Mouse (Mus musculus) intestine, embryonic 16.5 days (tissue): ENCODE measurements at regions not wholly inside any gene's neighbourhood (a gene's known extent, or its start where the extent isn't known, plus 50 kb on each side); places are given as distances from the start of the nearest gene placed in this dataset.

ENCODE experiments used
- ATAC-seq: fragments of 200-750 bp; cut with Nextera tagmentation; 2 replicates; pipeline ENCODE4 v1.8.0; 2017; ENCODE audit warnings: moderate TSS enrichment, moderate library complexity
- H3K27ac ChIP-seq: fragments of 300-500 bp; sonication (generic); 2 replicates; pipeline ENCODE4 v1.5.1; 2014; ENCODE audit warnings: mild to moderate bottlenecking, low read length
- H3K27me3 ChIP-seq: fragments of 300-500 bp; sonication (generic); replicated peaks from 2 replicates; pipeline ENCODE4 v1.6.1; 2014; ENCODE audit warnings: low read length, control low read depth, mixed read lengths; ENCODE audit not compliant: control insufficient read depth, insufficient read depth
- H3K36me3 ChIP-seq: fragments of 300-500 bp; sonication (generic); 2 replicates; pipeline ENCODE4 v1.6.1; 2014; ENCODE audit warnings: low read length, control low read depth; ENCODE audit not compliant: control insufficient read depth, insufficient read depth
- H3K4me1 ChIP-seq: fragments of 300-500 bp; sonication (generic); 2 replicates; pipeline ENCODE4 v1.6.1; 2014; ENCODE audit warnings: low read length, control low read depth, mixed read lengths; ENCODE audit not compliant: control insufficient read depth, insufficient read depth
- H3K4me2 ChIP-seq: fragments of 300-500 bp; sonication (generic); 2 replicates; pipeline ENCODE4 v1.6.1; 2014; ENCODE audit warnings: low read depth, low read length, control low read depth
- H3K4me3 ChIP-seq: fragments of 300-500 bp; sonication (generic); 2 replicates; pipeline ENCODE4 v1.5.1; 2014; ENCODE audit warnings: mild to moderate bottlenecking, low read length
- H3K9ac ChIP-seq: fragments of 300-500 bp; sonication (generic); 2 replicates; pipeline ENCODE4 v1.6.1; 2014; ENCODE audit warnings: low read depth, low read length
- H3K9me3 ChIP-seq: fragments of 300-500 bp; sonication (generic); 2 replicates; pipeline ENCODE4 v1.6.1; 2016; ENCODE audit warnings: low read length, control low read depth; ENCODE audit not compliant: control insufficient read depth
- WGBS: fragments of 180-500 bp; shearing (Covaris S2); extraction: QIAGEN DNeasy Blood & Tissue Kit; methylation state at CpG from one replicate; pipeline ENCODE4 v1.1.7; 2014; 5-methylcytosine and 5-hydroxymethylcytosine counted together

DNA sequence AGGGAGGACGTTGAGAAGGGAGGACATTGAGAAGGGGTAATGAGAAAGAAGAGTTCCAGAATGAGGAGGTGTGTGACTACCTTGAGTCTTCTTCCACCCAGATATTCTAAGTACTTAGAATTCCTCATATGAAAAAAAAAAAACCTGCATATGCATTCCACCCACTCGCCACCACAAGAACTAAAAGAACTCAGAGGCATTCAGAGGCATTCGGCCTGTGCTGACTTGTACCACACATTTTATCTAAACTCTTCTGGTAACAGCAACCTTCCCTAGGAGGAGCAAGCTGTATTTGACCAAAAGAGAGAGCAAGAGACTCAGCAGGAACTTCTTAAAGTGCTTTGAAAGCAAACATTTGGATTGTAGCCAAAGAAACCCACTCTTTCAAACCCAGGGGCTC lies 80.7 kb upstream of the Otogl start:
- Histone ChIP-seq H3K9me3 (no peaks in the 10 kb centered on the region), H3K27me3 (no peaks in the 10 kb centered on the region), H3K4me3 (no peak overlapping the region), H3K27ac (no peak overlapping the region), H3K4me2 (no peak overlapping the region), H3K4me1 (no peaks in the 10 kb centered on the region), H3K9ac (no peak overlapping the region), H3K36me3 (no peaks in the 10 kb centered on the region)
- ATAC-seq, result no peak
- WGBS, result 66% methylated on average over 3 of the region's 3 CpGs

DNA sequence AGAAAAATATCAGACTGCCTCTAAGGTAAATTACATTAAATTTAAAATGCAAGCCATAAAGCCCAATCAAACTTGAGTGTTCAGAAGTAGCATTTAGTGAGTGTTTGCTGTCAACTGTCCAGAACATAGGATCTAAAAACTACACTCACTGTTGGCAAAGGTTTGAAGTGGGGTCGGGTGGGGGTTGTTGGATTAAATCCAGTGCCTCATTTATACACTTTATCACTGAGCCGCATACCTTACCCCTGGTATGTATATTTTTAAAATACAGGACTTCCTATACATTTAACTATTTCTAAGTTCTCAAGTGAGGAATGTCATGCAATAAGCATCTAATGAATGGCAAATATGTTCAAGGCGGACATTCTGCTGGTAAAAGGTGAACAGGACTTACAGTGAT lies 78.6 kb upstream of the Otogl start:
- no peak for ATAC-seq
- H3K9me3 ChIP-seq, result no peaks in the 10 kb centered on the region
- H3K9ac ChIP-seq, result no peak overlapping the region
- no peak overlapping the region for H3K27ac ChIP-seq
- no peak overlapping the region for H3K4me3 ChIP-seq
- no peaks in the 10 kb centered on the region for H3K27me3 ChIP-seq
- H3K4me2 ChIP-seq, result no peak overlapping the region
- WGBS, result 79% methylated on average over 3 of the region's 3 CpGs
- no peaks in the 10 kb centered on the region for H3K4me1 ChIP-seq
- H3K36me3 ChIP-seq, result no peaks in the 10 kb centered on the region

DNA sequence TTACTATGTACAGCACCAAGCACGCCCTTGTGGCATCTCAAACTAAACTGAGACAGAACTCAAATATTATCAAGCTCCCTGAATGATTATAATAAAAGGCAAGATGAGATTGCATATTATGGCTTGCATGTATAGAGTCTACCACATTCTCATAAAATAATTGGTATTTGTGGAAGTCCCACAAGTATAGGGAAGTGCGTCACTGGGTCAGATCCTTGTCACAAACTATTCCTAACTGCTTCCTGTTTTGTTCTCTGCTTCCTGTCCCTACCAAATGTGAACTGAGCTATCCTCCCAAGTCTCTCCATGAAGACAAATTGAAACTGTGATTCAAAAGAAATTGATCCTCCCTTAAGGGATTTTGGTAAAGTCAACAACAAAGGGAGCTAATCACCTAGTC lies 78.0 kb upstream of the Otogl start:
- 86% methylated on average over 2 of the region's 2 CpGs for WGBS
- H3K27ac ChIP-seq, result no peak overlapping the region
- no peak overlapping the region for H3K4me3 ChIP-seq
- no peaks in the 10 kb centered on the region for H3K9me3 ChIP-seq
- ATAC-seq, result no peak
- H3K27me3 ChIP-seq, result no peaks in the 10 kb centered on the region
- no peak overlapping the region for H3K9ac ChIP-seq
- H3K4me1 ChIP-seq, result no peaks in the 10 kb centered on the region
- no peaks in the 10 kb centered on the region for H3K36me3 ChIP-seq
- H3K4me2 ChIP-seq, result no peak overlapping the region

DNA sequence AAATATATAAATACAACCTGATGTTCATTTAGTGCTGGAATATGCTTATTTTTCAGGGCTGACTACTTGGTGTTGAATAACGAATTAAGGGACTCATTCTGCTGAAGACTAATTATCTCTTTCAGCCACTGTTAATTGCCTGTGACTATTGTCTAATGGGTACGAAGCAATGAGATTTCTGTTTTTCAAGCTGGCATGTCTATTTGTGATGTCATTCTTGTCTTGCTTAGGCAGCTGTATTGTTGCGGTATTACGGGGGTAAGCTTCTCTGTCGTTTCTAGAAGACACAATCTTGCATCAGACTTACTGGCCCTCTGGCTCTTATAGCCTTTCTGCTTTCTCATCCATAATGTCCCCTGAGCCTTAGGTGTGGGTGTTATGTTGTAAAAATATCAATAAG lies 70.7 kb upstream of the Otogl start:
- no peak for ATAC-seq
- H3K4me1 ChIP-seq, result no peaks in the 10 kb centered on the region
- H3K36me3 ChIP-seq, result no peaks in the 10 kb centered on the region
- H3K9ac ChIP-seq, result no peak overlapping the region
- no peak overlapping the region for H3K4me2 ChIP-seq
- 86% methylated on average over 5 of the region's 5 CpGs for WGBS
- no peak overlapping the region for H3K27ac ChIP-seq
- H3K9me3 ChIP-seq, result no peaks in the 10 kb centered on the region
- H3K4me3 ChIP-seq, result no peak overlapping the region
- no peaks in the 10 kb centered on the region for H3K27me3 ChIP-seq

DNA sequence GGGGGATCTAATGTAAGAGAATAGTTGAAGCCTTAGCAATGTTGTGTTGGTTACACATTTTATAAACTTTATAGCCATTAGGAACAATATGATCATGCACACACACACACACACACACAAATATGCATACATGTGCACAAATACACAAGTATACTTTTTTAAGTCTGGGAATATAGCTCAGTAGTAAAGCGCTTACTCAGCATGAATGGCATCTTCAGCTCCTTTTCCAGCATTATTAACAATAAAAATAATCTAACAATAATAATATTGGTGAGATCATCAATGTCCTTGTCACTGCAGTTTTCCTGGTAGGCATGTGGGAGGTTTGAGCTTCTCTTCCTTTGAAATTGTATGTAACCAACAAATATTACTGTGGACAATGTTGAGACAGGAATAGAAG lies 70.1 kb upstream of the Otogl start:
- H3K4me2 ChIP-seq, result no peak overlapping the region
- no peak overlapping the region for H3K4me3 ChIP-seq
- H3K4me1 ChIP-seq, result no peaks in the 10 kb centered on the region
- H3K9me3 ChIP-seq, result no peaks in the 10 kb centered on the region
- no peaks in the 10 kb centered on the region for H3K27me3 ChIP-seq
- no peak overlapping the region for H3K9ac ChIP-seq
- no peak overlapping the region for H3K27ac ChIP-seq
- no peaks in the 10 kb centered on the region for H3K36me3 ChIP-seq
- 94% methylated on average over 1 of the region's 1 CpGs for WGBS
- no peak for ATAC-seq

DNA sequence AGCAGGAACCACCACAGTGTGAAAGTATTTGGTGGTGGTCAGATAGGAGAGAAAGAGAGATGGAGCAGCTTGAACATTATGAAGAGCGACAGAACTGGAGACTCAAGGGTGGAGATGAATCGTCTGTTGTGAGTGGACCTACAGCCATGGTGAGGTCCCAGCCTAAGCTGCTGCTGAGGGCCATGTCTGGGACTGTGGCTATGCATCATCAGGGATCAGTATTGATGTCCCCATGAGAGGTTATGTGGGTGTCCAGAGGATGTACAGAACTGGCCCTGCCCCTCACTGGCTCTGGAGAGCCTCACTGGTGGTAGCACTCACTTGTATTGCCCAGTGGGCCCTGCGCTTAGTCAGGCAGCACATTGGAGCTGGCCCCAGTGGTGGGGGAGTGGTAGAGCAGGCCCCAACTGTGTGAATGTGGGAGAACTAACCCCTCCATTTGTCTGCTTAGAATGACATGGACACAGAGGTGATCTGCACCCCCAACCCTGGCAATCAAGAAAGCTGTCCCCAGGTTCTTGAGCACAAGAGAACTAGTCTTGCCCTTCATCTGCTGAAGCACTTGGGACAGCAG lies 64.5 kb upstream of the Otogl start:
- 0 out of 2 replicates have a peak, but pooled peaks cover 3% of the 10 kb centered on the region for H3K4me1 ChIP-seq
- H3K9me3 ChIP-seq, result no peaks in the 10 kb centered on the region
- H3K36me3 ChIP-seq, result no peaks in the 10 kb centered on the region
- H3K4me3 ChIP-seq, result no peak overlapping the region
- H3K27ac ChIP-seq, result no peak overlapping the region
- no peak for ATAC-seq
- no peaks in the 10 kb centered on the region for H3K27me3 ChIP-seq
- WGBS, result 88% methylated on average over 3 of the region's 3 CpGs
- H3K9ac ChIP-seq, result no peak overlapping the region
- H3K4me2 ChIP-seq, result no peak overlapping the region

DNA sequence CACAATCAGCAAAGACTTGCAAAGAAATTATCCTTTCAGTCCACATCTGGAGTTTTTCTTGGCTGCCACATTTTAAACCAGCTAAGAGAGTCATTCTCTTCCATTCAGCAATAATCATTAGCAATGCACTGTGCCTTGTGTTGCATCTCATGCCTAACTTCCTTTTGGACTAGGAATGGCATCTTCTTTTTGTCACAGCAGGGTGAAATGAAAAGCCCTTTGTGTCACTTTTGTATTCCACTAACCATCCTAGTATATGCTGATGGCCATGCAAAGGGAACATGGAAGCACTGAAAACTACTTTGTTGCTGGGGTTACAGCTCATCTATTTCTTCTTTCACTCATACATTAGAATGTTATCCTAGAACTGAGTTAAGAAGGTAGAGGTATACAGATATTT lies 59.8 kb upstream of the Otogl start:
- Histone ChIP-seq H3K27ac (no peak overlapping the region), H3K36me3 (no peaks in the 10 kb centered on the region), H3K9me3 (no peaks in the 10 kb centered on the region), H3K4me1 (0 out of 2 replicates have a peak, but pooled peaks cover 3% of the 10 kb centered on the region), H3K27me3 (no peaks in the 10 kb centered on the region), H3K4me2 (no peak overlapping the region), H3K9ac (no peak overlapping the region), H3K4me3 (no peak overlapping the region)
- no peak for ATAC-seq

DNA sequence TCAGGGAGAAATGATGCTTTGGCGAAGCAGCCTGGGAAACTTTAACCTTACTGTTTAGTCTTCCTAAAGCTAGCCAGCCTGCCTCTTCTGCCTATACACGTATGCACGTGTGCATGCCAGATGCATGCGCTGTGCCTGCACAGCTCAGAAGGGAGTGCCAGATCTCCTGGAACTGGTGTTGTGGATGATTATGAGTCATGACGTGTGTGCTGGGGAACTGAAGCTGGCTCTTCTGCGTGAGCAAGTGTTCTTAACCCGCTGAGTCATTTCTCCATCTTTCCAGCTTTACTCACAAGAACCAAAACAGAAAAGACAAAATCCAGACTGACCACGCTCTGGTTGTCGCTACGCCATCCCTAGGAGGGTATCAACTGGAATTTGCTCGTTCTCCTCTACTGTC lies 55.1 kb upstream of the Otogl start:
- no peaks in the 10 kb centered on the region for H3K36me3 ChIP-seq
- H3K4me3 ChIP-seq, result no peak overlapping the region
- WGBS, result 83% methylated on average over 11 of the region's 11 CpGs
- H3K9me3 ChIP-seq, result no peaks in the 10 kb centered on the region
- no peak overlapping the region for H3K4me2 ChIP-seq
- no peak for ATAC-seq
- H3K9ac ChIP-seq, result no peak overlapping the region
- H3K27ac ChIP-seq, result no peak overlapping the region
- no peaks in the 10 kb centered on the region for H3K27me3 ChIP-seq
- 0 out of 2 replicates have a peak, but pooled peaks cover 3% of the 10 kb centered on the region for H3K4me1 ChIP-seq

DNA sequence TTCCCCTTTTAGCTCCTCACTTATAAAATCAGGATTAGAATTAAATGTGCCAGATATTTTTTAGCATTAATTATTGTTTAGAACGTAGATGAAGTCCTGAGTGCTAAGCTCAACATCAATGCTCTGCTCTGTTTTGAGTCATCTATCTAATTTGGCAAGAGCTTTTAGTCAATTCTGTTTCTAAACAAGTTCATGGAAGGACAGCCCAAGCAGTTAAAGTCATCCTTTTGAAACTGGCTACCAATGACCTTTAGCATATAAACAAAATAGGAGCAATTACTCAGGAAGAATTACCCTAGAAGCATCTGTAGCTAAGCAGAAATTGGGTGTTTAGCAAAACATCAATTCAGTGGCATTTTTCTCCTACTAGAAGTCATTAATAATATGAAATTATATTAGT lies 52.1 kb upstream of the Otogl start:
- Histone ChIP-seq H3K27ac (no peak overlapping the region), H3K9ac (no peak overlapping the region), H3K9me3 (no peaks in the 10 kb centered on the region), H3K4me2 (no peak overlapping the region), H3K4me1 (no peaks in the 10 kb centered on the region), H3K27me3 (no peaks in the 10 kb centered on the region), H3K36me3 (no peaks in the 10 kb centered on the region), H3K4me3 (no peak overlapping the region)
- WGBS, result 55% methylated on average over 1 of the region's 1 CpGs
- ATAC-seq, result no peak

DNA sequence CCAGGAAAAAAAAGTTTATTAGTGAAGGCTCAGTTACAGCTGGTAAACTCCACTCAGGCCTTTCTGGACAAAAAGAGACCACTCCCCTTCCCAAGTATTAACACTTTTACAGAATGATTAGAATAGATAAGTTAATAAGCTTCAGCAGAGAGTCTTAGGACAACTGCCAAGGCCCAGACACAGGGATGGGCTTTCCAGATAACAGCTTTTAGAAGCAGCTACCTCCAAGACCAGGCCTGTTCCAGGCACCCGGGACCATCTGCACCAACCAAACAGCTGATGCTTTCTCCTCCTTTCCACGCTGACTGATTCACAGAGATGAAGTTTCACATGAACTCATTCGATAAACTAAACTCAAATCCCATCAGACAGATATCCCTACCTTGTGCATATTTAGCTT lies 50.2 kb upstream of the Otogl start:
- no peaks in the 10 kb centered on the region for H3K9me3 ChIP-seq
- no peak overlapping the region for H3K4me3 ChIP-seq
- 90% methylated on average over 3 of the region's 3 CpGs for WGBS
- no peak for ATAC-seq
- H3K36me3 ChIP-seq, result no peaks in the 10 kb centered on the region
- no peaks in the 10 kb centered on the region for H3K27me3 ChIP-seq
- no peaks in the 10 kb centered on the region for H3K4me1 ChIP-seq
- H3K27ac ChIP-seq, result no peak overlapping the region
- H3K4me2 ChIP-seq, result no peak overlapping the region
- no peak overlapping the region for H3K9ac ChIP-seq
